Mouse (Mus musculus) lung, adult 18-20 months (tissue): ENCODE data around the gene Spaca4.

ENCODE experiments used
- DNase-seq, 2 experiments: peaks; one replicate each; pipeline ENCODE4 v3.0.0; 2022; ENCODE audit warnings: mixed read lengths in 2 of 2

Gene Spaca4

GRCm38 (mm10) chr7:45725713-45726112 lies at the start of gene Spaca4:
Gene Spaca4, minus strand, starts transcription at chr7:45725813.
- DNase-seq = no peak

GRCm38 (mm10) chr7:45775237-45775636 lies 49.6 kb upstream of the Spaca4 start:
- DNase-seq = no peak

- no peak for DNase-seq
These were observed 45.5 kb upstream of the Spaca4 start for GRCm38 (mm10) chr7:45771101-45771500.

- no peak for DNase-seq
These were observed 44.9 kb upstream of the Spaca4 start for GRCm38 (mm10) chr7:45770427-45771082.

- no peak for DNase-seq
These were observed 41.9 kb upstream of the Spaca4 start for GRCm38 (mm10) chr7:45767500-45767899.

GRCm38 (mm10) chr7:45766764-45767163 lies 41.2 kb upstream of the Spaca4 start:
- no peak for DNase-seq

- DNase-seq = no peak
These were observed 40.4 kb upstream of the Spaca4 start for GRCm38 (mm10) chr7:45765995-45766394.

- no peak for DNase-seq
These were observed 34.5 kb upstream of the Spaca4 start for GRCm38 (mm10) chr7:45760151-45760550.

- peak; percentile 77 to 87 for DNase-seq
These were observed 33.8 kb upstream of the Spaca4 start for GRCm38 (mm10) chr7:45759400-45759799.

- DNase-seq = no peak
These were observed 30.1 kb upstream of the Spaca4 start for GRCm38 (mm10) chr7:45755703-45756102.

GRCm38 (mm10) chr7:45750162-45750561 lies 24.5 kb upstream of the Spaca4 start:
- no peak for DNase-seq

- no peak for DNase-seq
These were observed 23.8 kb upstream of the Spaca4 start for GRCm38 (mm10) chr7:45749401-45749800.

- DNase-seq = no peak
These were observed 22.5 kb upstream of the Spaca4 start for GRCm38 (mm10) chr7:45748110-45748509.

GRCm38 (mm10) chr7:45747450-45747849 lies 21.8 kb upstream of the Spaca4 start:
- DNase-seq = no peak

GRCm38 (mm10) chr7:45746518-45746917 lies 20.9 kb upstream of the Spaca4 start:
- no peak for DNase-seq

- DNase-seq = peak; percentile 74 to 84
These were observed 18.8 kb upstream of the Spaca4 start for GRCm38 (mm10) chr7:45744387-45744786.

GRCm38 (mm10) chr7:45742338-45742737 lies 16.7 kb upstream of the Spaca4 start:
- peak in 1 of 2 experiments; percentile 47 for DNase-seq

- peak; percentile 44 to 47 for DNase-seq
These were observed 16.2 kb upstream of the Spaca4 start for GRCm38 (mm10) chr7:45741777-45742176.

GRCm38 (mm10) chr7:45741308-45741707 lies 15.7 kb upstream of the Spaca4 start:
- DNase-seq = no peak

GRCm38 (mm10) chr7:45739820-45740219 lies 14.2 kb upstream of the Spaca4 start:
- DNase-seq = no peak

GRCm38 (mm10) chr7:45739162-45739763 lies 13.7 kb upstream of the Spaca4 start:
- DNase-seq = peak; percentile 74 to 86

- DNase-seq = no peak
These were observed 7.9 kb upstream of the Spaca4 start for GRCm38 (mm10) chr7:45733477-45733876.

- DNase-seq = peak in 1 of 2 experiments; percentile 63
These were observed 5.3 kb upstream of the Spaca4 start for GRCm38 (mm10) chr7:45730727-45731431.

- DNase-seq = no peak
These were observed 2.0 kb upstream of the Spaca4 start for GRCm38 (mm10) chr7:45727625-45728024.
